Mouse (Mus musculus): ENCODE results near the gene Klhl35.

Klhl35 gene

GRCm38 (mm10) chr7:99465811-99466210 lies at the start of gene Klhl35:
Klhl35 (plus strand) TSS chr7:99466004.
- no peak for DNase-seq

DNA sequence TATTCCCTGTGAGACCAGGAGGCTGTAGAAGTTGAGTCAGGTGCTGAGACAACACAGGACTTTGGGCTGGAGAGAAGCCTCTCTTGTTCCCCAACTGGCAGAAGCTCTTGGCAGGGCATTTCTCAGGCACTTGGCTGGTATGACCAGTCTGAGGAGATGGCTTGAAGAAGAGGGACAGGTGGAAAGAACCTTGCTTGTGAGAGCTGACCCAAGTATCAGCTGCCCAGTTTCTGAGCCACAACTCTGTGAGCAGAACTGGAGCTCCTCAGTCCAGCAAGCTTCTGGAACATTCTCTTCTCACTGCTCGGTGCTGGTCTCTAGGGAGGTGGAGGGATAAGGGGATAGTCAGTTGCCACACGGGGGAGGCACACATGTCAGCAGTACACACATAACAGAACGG lies 46.5 kb upstream of the Klhl35 start:
- DNase-seq, result no peak

DNA sequence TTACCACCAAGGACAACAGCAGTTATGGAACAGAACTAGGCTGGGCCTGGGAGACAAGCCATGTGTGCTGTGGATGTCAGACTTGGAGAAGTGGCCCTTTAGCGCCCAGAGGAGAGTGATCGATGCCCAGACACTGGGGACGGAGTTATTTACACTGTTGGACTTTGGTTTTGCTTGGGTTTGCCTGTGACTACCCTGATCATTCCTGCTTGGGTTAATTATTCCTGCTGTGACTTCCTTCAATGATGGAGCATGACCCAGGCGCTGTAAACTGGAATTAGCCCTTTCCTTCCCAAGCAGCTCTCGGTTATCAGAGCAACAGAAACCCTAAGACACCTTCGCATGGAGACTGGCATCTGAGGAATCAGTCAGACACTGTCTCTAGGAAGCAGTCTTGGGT lies 44.8 kb upstream of the Klhl35 start:
- no peak for DNase-seq

GRCm38 (mm10) chr7:99424538-99425155 lies 41.2 kb upstream of the Klhl35 start:
- no peak for DNase-seq

DNA sequence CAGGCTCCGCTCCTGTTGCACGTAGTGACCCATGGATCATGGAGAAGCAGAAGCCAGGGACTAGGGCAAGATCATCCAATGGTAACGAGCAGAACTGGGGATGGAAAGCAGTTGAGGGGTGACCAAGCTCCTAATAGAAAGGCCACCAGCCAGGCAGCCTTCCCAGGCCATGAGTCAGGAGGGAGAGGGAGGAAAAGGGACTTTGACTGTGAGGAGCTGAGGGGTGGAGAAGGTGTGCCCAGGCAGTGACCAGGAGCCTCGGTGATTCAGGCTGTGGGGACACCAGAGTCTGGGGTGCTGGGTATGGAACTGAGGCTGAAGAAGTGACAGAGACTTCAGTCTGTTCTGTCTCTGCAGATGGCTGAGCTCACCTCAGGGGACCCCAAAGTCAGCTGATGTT lies 40.1 kb upstream of the Klhl35 start:
- DNase-seq, result no peak

GRCm38 (mm10) chr7:99427031-99427430 lies 38.8 kb upstream of the Klhl35 start:
- DNase-seq, result no peak

GRCm38 (mm10) chr7:99427987-99428386 lies 37.8 kb upstream of the Klhl35 start:
- DNase-seq, result no peak

- DNase-seq, result no peak
Observed at GRCm38 (mm10) chr7:99428836-99429235, 37.0 kb upstream of the Klhl35 start.

GRCm38 (mm10) chr7:99429786-99430185 lies 36.0 kb upstream of the Klhl35 start:
- DNase-seq, result no peak

DNA sequence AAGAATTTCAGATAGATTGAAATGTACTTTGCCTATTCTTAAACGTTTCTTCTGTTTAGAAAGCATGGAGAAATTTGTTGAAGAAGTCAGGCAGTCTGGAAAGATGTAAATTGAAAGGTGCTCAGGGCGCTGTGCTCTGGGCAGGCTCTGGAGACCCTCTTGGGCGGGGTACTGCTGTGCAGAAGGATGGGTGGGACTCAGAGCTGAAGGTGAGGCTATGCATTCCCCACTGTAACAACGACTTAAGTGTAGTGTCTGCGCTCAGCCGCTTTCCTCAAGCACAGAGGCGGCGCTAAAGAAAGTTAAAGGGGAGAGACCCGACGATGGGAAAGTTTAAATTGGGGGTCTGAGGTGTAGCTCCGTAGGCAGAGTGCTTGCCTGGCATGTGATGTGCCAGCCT lies 35.6 kb upstream of the Klhl35 start:
- DNase-seq, result no peak

GRCm38 (mm10) chr7:99432248-99432647 lies 33.6 kb upstream of the Klhl35 start:
- no peak for DNase-seq

- no peak for DNase-seq
Observed at GRCm38 (mm10) chr7:99432863-99433262, 32.9 kb upstream of the Klhl35 start.

- DNase-seq, result no peak
Observed at GRCm38 (mm10) chr7:99434672-99435250, 31.0 kb upstream of the Klhl35 start.

- no peak for DNase-seq
Observed at GRCm38 (mm10) chr7:99436530-99436929, 29.3 kb upstream of the Klhl35 start.

DNA sequence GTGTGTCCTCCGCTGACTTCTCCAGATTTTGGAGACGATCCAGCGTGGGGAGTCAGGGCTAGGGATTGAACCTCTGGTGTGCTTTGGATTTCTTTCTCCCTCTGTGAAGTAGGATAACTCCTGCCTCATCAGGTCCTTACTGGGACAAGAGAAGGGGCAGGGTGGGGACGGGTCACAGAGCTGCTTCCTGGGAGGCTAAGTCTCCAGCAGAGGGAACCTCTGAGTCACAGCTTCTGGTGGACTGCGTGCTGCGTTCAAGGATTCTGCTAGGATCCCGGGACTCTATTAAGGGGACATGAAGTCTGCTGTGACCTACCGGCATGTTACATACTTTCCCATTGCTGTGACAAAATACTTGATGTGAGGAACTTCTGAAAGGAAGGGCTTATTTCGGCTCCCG lies 26.9 kb upstream of the Klhl35 start:
- DNase-seq, result no peak

GRCm38 (mm10) chr7:99441534-99442072 lies 24.2 kb upstream of the Klhl35 start:
- DNase-seq, result peak; percentile 22

- no peak for DNase-seq
Observed at GRCm38 (mm10) chr7:99443164-99443563, 22.6 kb upstream of the Klhl35 start.

DNA sequence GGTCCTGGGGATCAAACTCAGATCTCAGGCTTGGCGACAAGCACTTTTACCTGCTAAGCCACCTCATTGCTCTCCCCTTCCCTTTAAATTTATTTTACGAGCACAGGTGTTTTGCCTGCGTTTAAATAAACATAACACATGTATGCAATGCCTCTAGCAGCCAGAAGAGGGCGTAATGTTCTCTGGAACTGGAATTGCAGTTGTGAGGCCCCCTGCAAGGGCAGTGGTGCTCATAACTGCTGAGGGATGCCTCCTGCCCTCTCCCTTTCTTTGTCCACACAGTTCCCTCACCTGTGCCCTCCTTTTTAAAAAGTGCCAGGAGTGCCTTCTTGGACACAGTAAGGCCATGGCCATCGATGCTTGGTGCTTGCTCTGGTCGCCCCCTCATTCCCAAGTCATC lies 21.8 kb upstream of the Klhl35 start:
- DNase-seq, result no peak

DNA sequence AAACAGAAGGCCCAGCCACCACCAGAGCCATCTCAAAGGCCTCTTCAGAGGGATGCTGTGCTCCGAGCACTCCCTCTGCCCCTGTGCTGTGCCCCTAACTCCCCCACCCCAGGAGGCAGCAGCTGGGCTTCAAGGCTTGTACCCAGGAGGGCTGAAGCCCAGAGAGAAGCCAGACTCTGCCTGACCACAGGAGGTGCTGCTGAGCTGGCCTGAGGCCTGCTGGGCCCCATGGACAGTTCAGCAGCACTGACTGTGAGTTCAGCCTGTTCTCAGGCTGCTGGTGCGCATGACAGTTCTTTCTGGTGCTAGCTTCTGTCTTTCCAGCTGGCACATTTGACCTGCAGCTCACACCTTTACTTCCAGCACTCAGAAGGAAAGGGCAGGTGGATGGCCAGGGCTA lies 20.0 kb upstream of the Klhl35 start:
- no peak for DNase-seq

GRCm38 (mm10) chr7:99447323-99447722 lies 18.5 kb upstream of the Klhl35 start:
- DNase-seq, result no peak

GRCm38 (mm10) chr7:99448619-99449018 lies 17.2 kb upstream of the Klhl35 start:
- DNase-seq, result no peak

DNA sequence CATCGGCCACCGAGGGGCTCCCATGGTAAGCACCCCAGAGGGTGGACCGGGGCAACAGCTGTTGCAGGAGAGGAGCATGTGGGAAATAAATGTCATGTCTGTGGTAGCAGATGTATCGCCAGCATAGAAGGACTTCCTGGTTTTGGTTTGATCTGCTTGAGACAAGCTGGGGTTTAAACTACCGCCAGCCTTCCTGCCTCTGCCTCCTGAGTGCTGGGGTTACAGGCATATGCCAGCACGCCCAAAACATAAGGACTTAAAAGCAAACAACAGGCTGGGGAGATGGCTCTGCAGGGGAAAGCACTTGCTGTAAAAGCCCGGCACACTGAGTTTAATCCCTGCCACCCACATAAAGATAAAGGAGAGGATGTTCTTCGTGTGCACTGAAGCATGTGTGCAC lies 16.7 kb upstream of the Klhl35 start:
- no peak for DNase-seq

- no peak for DNase-seq
Observed at GRCm38 (mm10) chr7:99449751-99450150, 16.1 kb upstream of the Klhl35 start.

DNA sequence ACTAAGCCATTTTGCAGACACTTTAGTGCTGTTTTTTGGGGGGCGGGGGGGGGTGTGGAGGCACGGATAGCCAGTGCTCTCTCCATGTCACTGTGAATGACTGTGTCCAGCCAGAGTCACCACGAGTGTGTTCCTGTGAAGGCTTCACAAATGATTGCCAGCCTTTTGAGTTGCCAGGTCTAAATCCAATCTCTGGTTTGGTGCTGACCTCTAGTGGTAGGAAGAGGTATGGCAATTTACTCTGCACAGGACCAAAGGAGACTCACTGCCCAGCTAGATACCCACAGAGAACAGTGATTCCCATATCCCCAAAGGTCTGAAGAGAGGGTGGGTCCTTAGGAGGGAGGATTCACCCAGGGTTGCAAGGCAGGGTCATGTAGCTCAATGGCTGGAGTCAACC lies 15.1 kb upstream of the Klhl35 start:
- DNase-seq, result peak; percentile 49

- no peak for DNase-seq
Observed at GRCm38 (mm10) chr7:99452859-99453258, 12.9 kb upstream of the Klhl35 start.
